Mouse (Mus musculus) frontal cortex, postnatal 36 days (tissue): ENCODE results near the gene Ttc41.

Source experiments
- DNase-seq, 2 experiments: peaks; one replicate each; pipeline ENCODE4 v3.0.0; 2022; ENCODE audit warnings: low spot score in 2 of 2

Ttc41 gene

DNA sequence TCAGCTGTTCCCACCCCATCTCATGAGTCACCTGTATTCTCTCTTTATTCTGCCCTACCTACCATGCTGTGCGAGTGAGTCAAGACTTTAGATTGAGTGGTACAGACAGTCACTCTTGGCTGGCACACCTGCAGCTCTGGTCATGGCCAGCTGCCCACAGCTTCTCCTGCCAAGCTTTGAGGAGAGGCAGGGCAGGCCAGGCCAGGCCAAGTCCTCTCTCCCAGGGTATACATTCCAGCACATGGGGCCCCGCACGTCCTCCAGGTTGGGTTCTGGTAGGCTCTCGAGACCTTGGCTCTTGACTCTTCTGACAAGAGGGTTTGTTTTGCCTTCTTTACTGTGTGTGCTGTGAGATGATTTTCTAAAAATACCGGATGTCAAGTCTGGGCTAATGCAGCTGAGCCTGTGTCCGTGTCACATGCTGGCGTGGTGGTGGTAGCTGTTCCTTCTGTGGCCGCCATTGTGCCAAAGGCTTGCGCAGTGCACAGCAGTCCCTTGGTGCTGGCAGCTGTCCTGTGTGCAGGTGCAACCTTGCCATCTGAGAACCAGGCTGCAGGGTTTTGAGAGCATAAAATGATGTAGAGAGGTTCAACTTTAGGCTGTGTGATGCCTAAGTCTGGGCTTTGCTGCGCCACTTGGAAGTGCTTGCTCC is 120.4 kb downstream of the Ttc41 start:
- no peak for DNase-seq
